Mouse (Mus musculus) forebrain, embryonic 16.5 days (tissue): ENCODE measurements around the gene Yars. TPM values are rescaled to one million over a fixed set of nuclear protein-coding genes. Genes with fewer than 3 reads are reported as not detected.
"Not testable (repeated sequence)": the region's sequence is repeated elsewhere in the genome, so short reads cannot be mapped to it uniquely, and the experiment has no call there.

Experiments
- ATAC-seq: fragments of 200-750 bp; cut with Nextera tagmentation; 2 replicates; pipeline ENCODE4 v1.8.0; 2017; ENCODE audit warnings: mild to moderate bottlenecking, moderate library complexity
- H3K27ac ChIP-seq: fragments of 300-500 bp; sonication (generic); 2 replicates; pipeline ENCODE4 v1.5.1; 2014; ENCODE audit warnings: low read length, control low read depth
- H3K27me3 ChIP-seq: fragments of 300-500 bp; sonication (generic); replicated peaks from 2 replicates; pipeline ENCODE4 v1.6.1; 2014; ENCODE audit warnings: low read length; ENCODE audit not compliant: control insufficient read depth, insufficient read depth
- H3K36me3 ChIP-seq: fragments of 300-500 bp; sonication (generic); 2 replicates; pipeline ENCODE4 v1.6.1; 2014; ENCODE audit not compliant: control insufficient read depth, insufficient read depth
- H3K4me1 ChIP-seq: fragments of 300-500 bp; sonication (generic); replicated peaks from 2 replicates; pipeline ENCODE4 v1.6.1; 2014; ENCODE audit warnings: low read length; ENCODE audit not compliant: control insufficient read depth, insufficient read depth
- H3K4me2 ChIP-seq: fragments of 300-500 bp; sonication (generic); 2 replicates; pipeline ENCODE4 v1.6.1; 2014; ENCODE audit warnings: mild to moderate bottlenecking, low read length, control low read depth
- H3K4me3 ChIP-seq: fragments of 300-500 bp; sonication (generic); replicated peaks from 2 replicates; pipeline ENCODE4 v1.5.1; 2014; ENCODE audit warnings: mild to moderate bottlenecking, low read length, control low read depth
- H3K9ac ChIP-seq: fragments of 300-500 bp; sonication (generic); replicated peaks from 2 replicates; pipeline ENCODE4 v1.6.1; 2014; ENCODE audit warnings: low read depth, low read length, control low read depth
- H3K9me3 ChIP-seq: fragments of 300-500 bp; sonication (generic); 2 replicates; pipeline ENCODE4 v1.6.1; 2016; ENCODE audit warnings: low read length; ENCODE audit not compliant: control insufficient read depth
- WGBS: fragments of 180-500 bp; shearing (Covaris S2); extraction: QIAGEN DNeasy Blood & Tissue Kit; methylation state at CpG from one replicate; pipeline ENCODE4 v1.1.7; 2014; 5-methylcytosine and 5-hydroxymethylcytosine counted together
- polyA plus RNA-seq: library from polyadenylated mRNA; unstranded; fragments of >200 nt; fragmentation: Nextera tagmentation; extraction: Ambion mirVana; gene quantifications from 2 replicates; pipeline ENCODE4 v1.2.1, GENCODE M21; 2015

Yars gene
- polyA plus RNA-seq, 1 experiment from 2014 or later: 122 TPM

DNA sequence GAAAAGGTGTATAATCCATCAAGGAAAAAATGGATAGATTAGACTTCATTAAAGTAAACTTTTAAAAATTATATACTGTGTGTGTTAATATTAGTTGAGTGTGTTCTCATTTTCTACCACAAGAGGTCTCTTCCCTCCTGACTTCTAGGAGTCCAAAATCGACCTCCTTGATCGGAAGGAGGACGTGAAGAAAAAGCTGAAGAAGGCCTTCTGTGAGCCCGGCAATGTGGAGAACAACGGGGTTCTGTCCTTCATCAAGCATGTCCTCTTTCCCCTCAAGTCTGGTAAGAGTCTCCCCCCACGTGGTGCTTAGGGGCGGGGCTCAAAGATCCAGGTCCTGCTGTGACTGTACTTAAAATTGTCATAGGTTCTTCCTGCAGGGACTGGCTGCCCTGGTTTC, 19.9 kb downstream of the Yars start:
- ATAC-seq: no peak

DNA sequence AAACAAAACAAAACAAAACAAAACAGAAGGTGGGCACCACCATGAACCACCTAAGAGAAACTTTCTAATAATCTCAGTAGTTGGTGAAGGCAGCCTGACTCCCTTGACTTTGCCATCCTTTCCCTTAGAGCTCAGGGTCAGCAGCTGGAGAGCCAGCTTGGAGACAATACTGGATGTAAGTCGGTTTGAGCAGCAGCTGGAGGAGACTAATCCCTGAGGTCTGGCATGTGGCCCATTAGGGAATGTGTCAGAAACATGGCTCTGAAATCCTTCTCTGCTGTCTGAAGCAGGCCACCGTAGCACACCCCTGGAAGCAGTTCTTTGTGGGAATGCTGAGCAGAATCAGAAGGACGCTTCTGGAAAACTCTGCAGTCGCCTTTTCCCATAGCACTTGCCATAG, 21.9 kb downstream of the Yars start:
- WGBS: 73% methylated on average over 4 of the region's 4 CpGs

More for the DNA sequence above, 19.9 kb downstream of the Yars start:
- H3K27me3 ChIP-seq: no peaks in the 10 kb centered on the region
- H3K9me3 ChIP-seq: no peaks in the 10 kb centered on the region
- no peak overlapping the region for H3K4me3 ChIP-seq
- H3K9ac ChIP-seq: no peak overlapping the region
- H3K4me1 ChIP-seq: no peaks in the 10 kb centered on the region
- WGBS: 46% methylated on average over 7 of the region's 7 CpGs
- H3K27ac ChIP-seq: no peak overlapping the region
- H3K4me2 ChIP-seq: no peak overlapping the region
- peaks cover 40% of the 10 kb centered on the region for H3K36me3 ChIP-seq

DNA sequence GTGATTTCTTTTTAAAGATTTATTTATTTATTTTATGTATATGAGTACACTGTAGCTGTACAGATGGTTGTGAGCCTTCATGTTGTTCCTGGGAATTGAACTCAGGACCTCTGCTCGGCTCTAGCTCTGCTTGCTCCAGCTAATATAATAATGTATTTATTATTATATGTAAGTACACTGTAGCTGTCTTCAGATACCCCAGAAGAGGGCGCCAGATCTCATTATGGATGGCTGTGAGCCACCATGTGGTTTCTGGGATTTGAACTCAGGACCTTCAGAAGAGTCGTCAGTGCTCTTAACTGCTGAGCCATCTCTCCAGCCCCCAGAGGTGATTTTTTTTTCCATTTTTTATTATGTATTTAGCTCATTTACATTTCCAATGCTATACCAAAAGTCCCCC, 22.9 kb downstream of the Yars start:
- H3K9ac ChIP-seq, H3K9me3 ChIP-seq, ATAC-seq, H3K27ac ChIP-seq, H3K4me3 ChIP-seq, H3K4me1 ChIP-seq, H3K27me3 ChIP-seq, H3K4me2 ChIP-seq: not testable (repeated sequence)
- peaks cover 41% of the 10 kb centered on the region for H3K36me3 ChIP-seq
- 72% methylated on average over 3 of the region's 3 CpGs for WGBS

More for the DNA sequence above, 21.9 kb downstream of the Yars start:
- H3K4me3 ChIP-seq: no peak overlapping the region
- no peaks in the 10 kb centered on the region for H3K4me1 ChIP-seq
- no peak overlapping the region for H3K4me2 ChIP-seq
- no peak overlapping the region for H3K9ac ChIP-seq
- no peaks in the 10 kb centered on the region for H3K9me3 ChIP-seq
- no peak for ATAC-seq
- no peak overlapping the region for H3K27ac ChIP-seq
- peaks cover 42% of the 10 kb centered on the region for H3K36me3 ChIP-seq
- no peaks in the 10 kb centered on the region for H3K27me3 ChIP-seq

DNA sequence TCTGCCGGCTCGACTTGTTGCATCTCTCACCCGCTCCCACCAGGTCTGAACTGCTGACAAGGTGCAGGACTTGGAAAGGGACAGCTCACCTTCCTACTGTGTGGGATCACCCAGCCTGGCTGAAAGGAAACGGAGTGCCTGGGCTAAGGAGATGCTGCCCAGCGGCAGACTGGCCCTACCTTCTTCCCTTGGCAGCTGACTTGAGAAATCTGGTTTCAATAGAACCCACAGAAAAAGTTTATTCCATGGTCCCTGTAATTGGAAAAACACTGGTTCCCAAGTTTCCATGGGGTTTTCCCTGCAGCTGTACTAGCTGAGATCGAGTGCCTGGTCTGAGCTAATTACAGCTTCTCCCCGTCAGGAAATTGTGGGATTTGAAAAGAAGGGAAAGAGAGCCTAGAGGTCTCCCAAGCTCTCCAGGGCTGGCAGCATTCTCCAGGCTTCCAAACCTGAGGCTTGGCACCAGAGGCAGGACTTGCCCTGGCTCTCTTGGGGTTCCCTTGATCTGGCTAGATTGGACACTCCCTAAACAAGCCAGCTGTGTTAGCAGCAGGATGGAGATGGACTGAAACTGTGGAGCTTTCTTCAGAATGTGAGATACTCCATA, 29.1 kb downstream of the Yars start:
- Histone ChIP-seq H3K9me3 (no peaks in the 10 kb centered on the region), H3K4me1 (peaks cover 6% of the 10 kb centered on the region), H3K9ac (no peak overlapping the region), H3K4me3 (no peak overlapping the region), H3K4me2 (no peak overlapping the region), H3K27me3 (no peaks in the 10 kb centered on the region), H3K36me3 (peaks cover 27% of the 10 kb centered on the region), H3K27ac (no peak overlapping the region)
- WGBS: 79% methylated on average over 7 of the region's 7 CpGs
- no peak for ATAC-seq

DNA sequence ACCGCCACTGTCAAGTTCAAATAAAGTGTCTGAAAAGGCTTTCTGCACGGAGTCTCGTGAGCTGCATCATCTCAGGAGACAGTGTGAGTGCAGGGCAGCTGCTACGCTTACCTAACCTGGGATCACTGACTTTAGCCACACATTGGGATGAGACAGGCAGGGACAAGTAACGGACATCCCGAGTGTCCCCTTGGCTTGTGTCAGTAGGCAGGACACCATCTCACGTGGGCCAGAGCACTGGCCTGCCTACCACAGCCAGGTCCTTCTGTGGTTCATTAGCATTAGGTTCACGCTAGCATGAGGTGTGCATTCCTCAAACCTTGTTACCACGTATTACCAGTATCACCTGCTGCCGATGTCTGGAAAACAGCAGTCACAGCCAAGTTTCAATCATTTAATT, 29.6 kb downstream of the Yars start:
- 84% methylated on average over 10 of the region's 10 CpGs for WGBS
- Histone ChIP-seq H3K4me3 (no peak overlapping the region), H3K4me1 (peaks cover 8% of the 10 kb centered on the region), H3K27ac (no peak overlapping the region), H3K4me2 (no peak overlapping the region), H3K27me3 (no peaks in the 10 kb centered on the region), H3K9ac (no peak overlapping the region), H3K36me3 (peaks cover 27% of the 10 kb centered on the region), H3K9me3 (no peaks in the 10 kb centered on the region)
- no peak for ATAC-seq

DNA sequence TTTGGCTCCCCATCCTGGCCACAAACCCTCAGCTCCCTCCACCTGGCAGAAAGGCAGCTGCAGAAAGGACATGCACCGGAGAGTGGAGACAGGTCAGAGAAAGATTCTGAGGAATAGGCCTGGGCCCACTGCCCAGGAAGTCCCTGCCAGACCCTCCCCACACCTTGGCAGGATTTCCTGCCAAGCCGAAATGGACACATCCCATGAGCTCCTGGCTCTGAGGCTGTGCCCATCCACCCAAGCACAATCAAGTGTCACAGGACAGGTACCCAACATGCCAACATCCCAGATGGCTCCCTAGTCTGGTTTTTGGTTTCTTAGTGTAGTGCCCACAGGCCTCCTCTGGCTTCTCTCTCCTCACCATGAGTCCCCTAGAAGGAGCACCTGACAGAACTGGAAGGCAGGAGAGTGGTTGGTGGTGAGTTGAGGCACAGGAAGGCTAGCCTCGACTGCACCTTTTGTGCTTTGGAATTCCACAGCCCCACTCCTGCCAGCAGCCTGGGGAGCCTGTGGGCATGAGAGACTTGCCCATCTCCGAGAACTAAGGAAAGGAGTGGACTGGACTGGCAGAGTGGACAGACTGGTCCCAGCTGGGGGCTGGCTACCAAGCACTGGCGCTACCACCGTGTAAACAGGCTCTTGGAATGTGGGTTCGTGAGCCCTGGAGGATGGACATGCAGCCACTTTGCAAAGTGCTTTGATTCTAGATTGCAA, 31.0 kb downstream of the Yars start:
- no peak overlapping the region for H3K4me3 ChIP-seq
- ATAC-seq: no peak
- no peak overlapping the region for H3K27ac ChIP-seq
- no peaks in the 10 kb centered on the region for H3K27me3 ChIP-seq
- H3K4me1 ChIP-seq: peaks cover 8% of the 10 kb centered on the region
- H3K36me3 ChIP-seq: peaks cover 25% of the 10 kb centered on the region
- H3K9me3 ChIP-seq: no peaks in the 10 kb centered on the region
- no peak overlapping the region for H3K4me2 ChIP-seq
- 71% methylated on average over 7 of the region's 7 CpGs for WGBS
- H3K9ac ChIP-seq: no peak overlapping the region

DNA sequence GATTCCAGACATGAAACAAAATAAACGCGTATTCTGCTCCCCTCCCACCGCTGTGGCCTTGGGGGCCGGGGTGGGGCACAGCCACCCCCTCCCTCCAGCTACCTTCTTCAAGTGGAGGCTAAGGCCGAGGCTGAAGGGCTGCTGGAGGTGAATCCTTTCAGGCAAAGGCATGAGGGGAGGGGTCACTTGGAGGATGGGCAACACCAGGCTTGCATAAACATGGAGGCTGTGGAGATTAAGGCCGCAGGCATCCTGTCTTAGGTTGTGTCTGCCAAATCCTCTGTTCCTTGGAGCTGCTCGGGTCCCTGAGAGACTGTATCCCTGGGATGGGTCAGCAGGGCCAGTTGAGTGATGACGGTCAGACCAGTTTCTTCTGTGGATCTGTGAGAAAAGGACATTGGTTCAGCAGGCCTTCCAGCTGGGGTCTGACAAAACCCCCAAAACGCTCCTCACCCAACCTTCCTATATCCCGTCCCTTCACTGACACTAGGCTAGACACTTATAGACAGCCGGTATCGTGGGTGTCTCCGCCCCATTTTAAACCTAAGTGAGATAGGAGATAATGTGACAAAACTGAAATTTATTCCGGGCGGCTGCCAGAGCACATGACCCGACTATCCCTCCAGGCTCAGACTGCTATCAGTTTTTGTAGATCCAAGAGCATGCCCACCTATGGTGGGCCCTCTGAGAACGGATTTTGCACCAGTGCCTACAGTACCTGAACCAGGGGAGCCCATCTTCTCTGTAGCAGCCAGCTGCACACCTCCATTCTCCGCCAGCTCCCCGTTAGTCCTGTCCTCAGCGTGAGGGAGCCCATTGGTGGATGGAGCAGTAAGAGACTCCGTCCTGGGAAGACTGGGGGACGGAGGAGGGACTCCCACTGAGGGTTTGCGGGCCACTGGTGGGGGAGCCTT, 31.8 kb downstream of the Yars start:
- Histone ChIP-seq H3K9ac (no peak overlapping the region), H3K4me1 (peaks cover 15% of the 10 kb centered on the region), H3K4me2 (no peak overlapping the region), H3K27ac (no peak overlapping the region), H3K27me3 (no peaks in the 10 kb centered on the region), H3K9me3 (no peaks in the 10 kb centered on the region), H3K4me3 (no peak overlapping the region), H3K36me3 (peaks cover 25% of the 10 kb centered on the region)
- WGBS: 79% methylated on average over 23 of the region's 23 CpGs
- no peak for ATAC-seq

DNA sequence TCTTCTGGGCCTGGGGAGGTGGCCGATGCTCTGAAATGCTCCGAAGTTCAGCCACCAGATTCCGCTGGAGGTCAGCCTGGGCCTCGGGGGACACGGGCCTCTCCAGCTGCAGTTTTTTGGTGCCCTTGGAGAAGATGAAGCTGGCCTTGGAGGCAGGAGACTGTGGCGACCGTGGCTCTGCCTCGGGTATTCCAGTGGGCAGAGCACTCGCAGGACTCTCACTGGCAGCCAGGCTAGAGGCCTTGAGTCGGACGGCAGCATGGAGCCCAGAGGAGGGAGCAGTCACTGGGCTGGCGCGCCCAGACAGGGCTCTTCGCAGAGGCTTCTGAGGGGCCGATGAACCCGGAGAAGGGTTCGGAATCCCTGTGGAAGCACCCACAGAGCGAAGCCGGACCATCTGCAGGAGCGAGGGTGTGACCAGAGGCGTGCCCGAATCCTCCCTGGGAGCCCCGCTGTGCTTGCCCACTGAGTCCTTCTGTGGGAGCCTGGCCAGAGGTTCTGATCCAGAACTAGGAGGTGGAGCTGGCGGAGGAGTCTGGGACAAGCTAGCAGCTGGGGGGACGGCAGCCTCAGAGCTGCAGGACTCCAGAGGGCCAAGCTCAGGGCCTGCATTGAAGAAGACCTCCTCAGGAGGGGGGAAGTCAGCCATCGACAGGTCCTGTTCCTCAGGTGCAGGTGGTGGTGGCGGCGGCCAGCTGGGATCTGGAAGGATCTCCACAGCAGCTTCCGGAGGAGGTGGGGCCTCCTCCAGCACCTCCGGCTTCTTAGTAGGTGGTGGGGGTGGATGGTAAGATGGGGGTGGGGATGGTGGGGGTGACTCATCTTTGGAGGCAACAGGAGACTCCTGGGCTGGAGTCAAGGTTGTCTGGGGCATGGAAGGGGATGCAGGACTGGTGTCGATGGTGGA, 32.7 kb downstream of the Yars start:
- 81% methylated on average over 31 of the region's 31 CpGs for WGBS
- no peak for ATAC-seq
- Histone ChIP-seq H3K27me3 (no peaks in the 10 kb centered on the region), H3K27ac (no peak overlapping the region), H3K4me1 (peaks cover 24% of the 10 kb centered on the region), H3K4me3 (no peak overlapping the region), H3K9ac (no peak overlapping the region), H3K4me2 (no peak overlapping the region), H3K36me3 (peaks cover 19% of the 10 kb centered on the region), H3K9me3 (no peaks in the 10 kb centered on the region)
